Mouse (Mus musculus) erythroblast, embryonic 14.5 days (primary cell): ENCODE results near the gene Efna5.

ENCODE experiments used
- GATA1 ChIP-seq: IDR thresholded peaks from 2 replicates; pipeline ENCODE4 v1.6.1; 2012; ENCODE audit warnings: low read length, inconsistent platforms, mixed read lengths
- TAL1 ChIP-seq: IDR thresholded peaks from 3 replicates; pipeline ENCODE4 v1.6.1; 2012; ENCODE audit warnings: low read length, inconsistent platforms, mixed read lengths

GRCm38 (mm10) chr17:62884129-62884506 lies 3.0 kb upstream of the Efna5 start:
- no peak for TF ChIP-seq GATA1
- no peak for TF ChIP-seq TAL1
